Mouse (Mus musculus) stomach, embryonic 14.5 days (tissue): ENCODE results near the gene Mta2. TPM values are rescaled to one million over a fixed set of nuclear protein-coding genes. Genes with fewer than 3 reads are reported as not detected.

Source experiments
- ATAC-seq: fragments of 200-750 bp; cut with Nextera tagmentation; 2 replicates; pipeline ENCODE4 v1.8.0; 2017; ENCODE audit warnings: low read depth, moderate TSS enrichment; ENCODE audit not compliant: insufficient number of reproducible peaks, insufficient read depth, low FRiP score
- H3K27ac ChIP-seq: fragments of 300-500 bp; sonication (generic); 2 replicates; pipeline ENCODE4 v1.5.1; 2014; ENCODE audit warnings: mild to moderate bottlenecking, low read length, moderate library complexity, mixed read lengths
- H3K27me3 ChIP-seq: fragments of 300-500 bp; sonication (generic); 2 replicates; pipeline ENCODE4 v1.6.1; 2014; ENCODE audit warnings: low read length, control low read depth, mixed read lengths; ENCODE audit not compliant: control insufficient read depth, insufficient read depth
- H3K36me3 ChIP-seq: fragments of 300-500 bp; sonication (generic); 2 replicates; pipeline ENCODE4 v1.6.1; 2014; ENCODE audit warnings: mild to moderate bottlenecking, control low read depth, low read length, moderate library complexity, mixed read lengths; ENCODE audit not compliant: control insufficient read depth, insufficient read depth
- H3K4me1 ChIP-seq: fragments of 300-500 bp; sonication (generic); 2 replicates; pipeline ENCODE4 v1.6.1; 2014; ENCODE audit warnings: low read length, control low read depth, mixed read lengths; ENCODE audit not compliant: control insufficient read depth, insufficient read depth
- H3K4me2 ChIP-seq: fragments of 300-500 bp; sonication (generic); replicated peaks from 2 replicates; pipeline ENCODE4 v1.6.1; 2014; ENCODE audit warnings: low read depth, low read length, control low read depth
- H3K4me3 ChIP-seq: fragments of 300-500 bp; sonication (generic); 2 replicates; pipeline ENCODE4 v1.5.1; 2014; ENCODE audit warnings: low read depth, low read length, control low read depth
- H3K9ac ChIP-seq: fragments of 300-500 bp; sonication (generic); replicated peaks from 2 replicates; pipeline ENCODE4 v1.6.1; 2014; ENCODE audit warnings: low read depth, mild to moderate bottlenecking, control low read depth, low read length, moderate library complexity, mixed read lengths
- H3K9me3 ChIP-seq: fragments of 300-500 bp; sonication (generic); 2 replicates; pipeline ENCODE4 v1.6.1; 2016; ENCODE audit warnings: low read depth, low read length, control low read depth; ENCODE audit not compliant: control insufficient read depth
- WGBS: fragments of 180-500 bp; shearing (Covaris S2); extraction: QIAGEN DNeasy Blood & Tissue Kit; methylation state at CpG from one replicate; pipeline ENCODE4 v1.1.7; 2014; 5-methylcytosine and 5-hydroxymethylcytosine counted together
- polyA plus RNA-seq: library from polyadenylated mRNA; unstranded; fragments of >200 nt; fragmentation: Nextera tagmentation; extraction: Ambion mirVana; gene quantifications from 2 replicates; pipeline ENCODE4 v1.2.1, GENCODE M21; 2014

Mta2 gene
- polyA plus RNA-seq, 1 experiment from 2014 or later: 41.5 TPM

- Histone ChIP-seq H3K27me3 (no peaks in the 10 kb centered on the region), H3K9ac (peak overlapping the region; percentile 81), H3K9me3 (no peaks in the 10 kb centered on the region), H3K4me3 (peak overlapping the region; percentile 85), H3K27ac (peak overlapping the region; percentile 97), H3K36me3 (no peaks in the 10 kb centered on the region), H3K4me1 (peaks cover 63% of the 10 kb centered on the region), H3K4me2 (peak overlapping the region; percentile 68)
- ATAC-seq: no peak
- WGBS: 22% methylated on average over 15 of the region's 15 CpGs
These were observed 46.8 kb downstream of the Mta2 start for GRCm38 (mm10) chr19:8988346-8989065.

GRCm38 (mm10) chr19:8989066-8989566 is 47.4 kb downstream of the Mta2 start, which contains the start of gene Ahnak:
Ahnak (plus strand) TSS chr19:8989284.
- Histone ChIP-seq H3K27me3 (no peaks in the 10 kb centered on the region), H3K4me2 (peak within 1 kb of the TSS; percentile 68), H3K4me3 (peak within 1 kb of the TSS; percentile 85), H3K9me3 (no peaks in the 10 kb centered on the region), H3K27ac (peak within 1 kb of the TSS; percentile 97), H3K36me3 (no peaks in the 10 kb centered on the region), H3K4me1 (peaks cover 58% of the 10 kb centered on the region), H3K9ac (peak within 1 kb of the TSS; percentile 81)
- WGBS: under 1% methylated on average over 39 of the region's 42 CpGs
- ATAC-seq: peak; percentile 57

DNA sequence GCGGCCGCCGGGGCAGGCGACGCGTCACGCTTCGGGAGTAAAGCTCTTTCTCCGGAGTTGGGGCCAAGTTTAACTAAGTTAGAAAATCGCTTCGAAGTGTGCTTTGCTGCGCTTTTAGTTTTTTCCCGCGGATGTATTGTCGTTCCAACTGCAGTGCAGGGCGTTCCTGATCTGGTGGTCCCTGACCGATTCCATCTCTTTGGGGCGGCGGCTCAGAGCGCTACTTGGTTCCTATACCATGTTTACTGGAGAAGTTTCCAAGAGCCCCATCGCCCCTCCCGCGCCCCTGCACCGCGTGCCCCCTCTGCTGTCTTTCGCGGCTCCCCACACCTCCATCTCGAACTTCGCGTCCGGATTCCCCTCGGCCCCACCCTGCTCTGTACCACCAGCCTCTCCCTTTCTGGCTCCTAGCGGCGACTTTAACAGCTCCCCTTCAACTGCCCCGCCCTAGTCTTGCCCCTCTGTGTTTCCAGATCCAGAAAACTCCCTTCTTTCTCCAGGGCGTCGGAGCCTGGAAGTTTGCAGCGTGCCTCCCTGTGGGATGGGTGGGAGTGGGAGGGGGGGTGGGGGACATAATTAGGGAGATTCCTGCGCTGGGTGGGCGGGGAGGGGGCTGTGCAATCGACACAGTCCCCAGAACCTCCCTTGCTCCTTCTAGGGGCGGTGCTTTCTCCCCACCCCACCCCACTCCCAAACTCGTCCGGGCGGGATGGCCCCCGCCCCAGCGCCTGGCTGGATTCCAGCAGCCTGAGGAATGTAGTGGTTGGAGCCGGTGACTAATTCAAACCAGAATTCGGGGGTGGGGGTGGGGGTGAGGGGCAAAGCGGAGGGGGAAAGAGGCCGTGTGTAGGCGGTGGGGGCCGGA is 48.1 kb downstream of the Mta2 start:
- WGBS: under 1% methylated on average over 50 of the region's 53 CpGs
- peak overlapping the region; percentile 85 for H3K4me3 ChIP-seq
- no peaks in the 10 kb centered on the region for H3K36me3 ChIP-seq
- H3K4me1 ChIP-seq: peaks cover 58% of the 10 kb centered on the region
- H3K27me3 ChIP-seq: no peaks in the 10 kb centered on the region
- H3K9me3 ChIP-seq: no peaks in the 10 kb centered on the region
- H3K27ac ChIP-seq: peak overlapping the region; percentile 97
- peak; percentile 74 for ATAC-seq
- H3K4me2 ChIP-seq: peak overlapping the region; percentile 68
- peak overlapping the region; percentile 81 for H3K9ac ChIP-seq

GRCm38 (mm10) chr19:8990432-8991102 is 48.9 kb downstream of the Mta2 start:
- no peaks in the 10 kb centered on the region for H3K9me3 ChIP-seq

DNA sequence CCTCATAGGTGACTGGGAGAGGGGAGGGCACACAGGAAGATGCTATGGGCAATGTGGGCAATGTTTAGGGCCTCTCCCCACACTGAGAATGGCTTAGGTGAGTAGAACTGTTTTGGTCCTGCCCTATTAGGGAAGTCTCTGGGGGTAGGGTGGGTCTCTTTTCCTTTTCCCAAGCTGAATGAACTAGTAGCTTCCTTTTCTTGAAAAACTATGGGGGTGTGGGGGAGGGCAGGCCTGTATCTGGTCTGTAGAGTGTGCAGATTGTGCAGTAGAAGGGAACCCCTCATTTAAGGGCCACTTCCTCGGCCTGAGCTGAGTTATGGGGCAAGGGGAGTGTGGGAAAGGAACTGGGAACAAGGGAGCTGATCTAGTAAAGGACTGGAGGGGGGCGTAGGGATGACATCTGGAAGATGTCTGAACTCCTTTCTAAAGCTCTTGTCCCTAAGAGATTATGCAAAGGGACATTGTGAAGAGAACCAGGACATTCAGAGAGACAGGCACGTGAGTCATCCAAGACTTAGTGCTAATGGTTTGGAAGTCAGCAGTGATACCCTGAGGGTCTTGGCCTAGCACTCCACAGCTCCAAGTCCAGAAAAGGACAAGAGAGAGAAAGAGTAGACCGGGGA is 49.7 kb downstream of the Mta2 start:
- Histone ChIP-seq H3K4me3 (peak overlapping the region; percentile 85), H3K27ac (peak overlapping the region; percentile 97), H3K4me2 (peak overlapping the region; percentile 68), H3K9ac (no peak overlapping the region), H3K36me3 (no peaks in the 10 kb centered on the region), H3K9me3 (no peaks in the 10 kb centered on the region), H3K4me1 (peaks cover 56% of the 10 kb centered on the region), H3K27me3 (no peaks in the 10 kb centered on the region)
- 52% methylated on average over 4 of the region's 4 CpGs for WGBS
- ATAC-seq: no peak

More at GRCm38 (mm10) chr19:8990432-8991102, 48.9 kb downstream of the Mta2 start:
- H3K4me3 ChIP-seq: peak overlapping the region; percentile 85
- no peaks in the 10 kb centered on the region for H3K27me3 ChIP-seq
- 10% methylated on average over 15 of the region's 15 CpGs for WGBS
- H3K27ac ChIP-seq: peak overlapping the region; percentile 97
- H3K9ac ChIP-seq: peak overlapping the region; percentile 81
- H3K36me3 ChIP-seq: no peaks in the 10 kb centered on the region
- peak overlapping the region; percentile 68 for H3K4me2 ChIP-seq
- peaks cover 59% of the 10 kb centered on the region for H3K4me1 ChIP-seq
- peak; percentile 62 for ATAC-seq

DNA sequence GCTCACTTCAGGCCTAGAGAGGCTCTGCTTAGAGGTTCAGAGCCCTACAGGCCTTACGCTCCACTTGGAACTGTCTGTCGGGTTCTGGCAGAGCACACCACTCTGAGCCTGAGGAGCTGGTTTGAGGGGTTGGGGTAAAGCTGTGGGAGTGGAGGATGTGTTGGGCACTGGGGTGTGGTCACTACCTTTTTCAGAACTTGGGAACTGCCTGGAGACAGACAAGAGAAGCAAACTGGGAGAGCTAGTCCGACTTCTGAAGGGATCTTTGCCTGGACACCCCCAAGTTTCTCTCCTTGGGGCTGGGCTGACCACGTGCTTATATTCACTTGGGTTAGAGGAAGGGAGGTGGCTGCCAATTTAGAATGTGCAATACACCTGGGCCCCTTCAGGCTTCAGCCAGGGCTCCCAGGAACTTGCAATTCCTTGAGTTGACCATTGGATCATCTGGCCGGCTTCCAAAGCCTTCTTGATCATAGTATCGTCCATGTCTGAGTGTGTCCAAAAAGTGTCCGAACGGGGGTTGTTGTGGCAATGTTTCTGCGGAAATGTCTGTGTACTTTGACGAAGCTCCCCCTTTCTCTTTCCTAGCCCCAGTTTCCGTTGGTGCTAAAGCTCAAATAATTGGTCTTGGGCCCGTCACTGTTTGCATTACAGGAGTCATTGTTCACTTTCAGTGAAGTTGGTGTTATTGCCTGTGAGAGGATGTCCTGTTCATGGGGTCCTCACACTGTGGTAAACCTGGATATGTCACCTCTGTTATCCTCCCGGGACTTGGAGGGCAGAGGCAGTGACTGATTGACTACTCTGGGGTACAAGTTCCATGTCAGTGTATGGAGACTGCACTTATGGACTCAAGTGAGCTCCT is 50.4 kb downstream of the Mta2 start:
- Histone ChIP-seq H3K4me1 (peaks cover 58% of the 10 kb centered on the region), H3K4me3 (peak overlapping the region; percentile 85), H3K9me3 (no peaks in the 10 kb centered on the region), H3K4me2 (peak overlapping the region; percentile 68), H3K27ac (peak overlapping the region; percentile 97), H3K36me3 (no peaks in the 10 kb centered on the region), H3K27me3 (no peaks in the 10 kb centered on the region), H3K9ac (no peak overlapping the region)
- no peak for ATAC-seq
- WGBS: 65% methylated on average over 13 of the region's 13 CpGs

GRCm38 (mm10) chr19:8992769-8993624 is 51.3 kb downstream of the Mta2 start:
- Histone ChIP-seq H3K4me3 (no peak overlapping the region), H3K27me3 (no peaks in the 10 kb centered on the region), H3K36me3 (no peaks in the 10 kb centered on the region), H3K9me3 (no peaks in the 10 kb centered on the region), H3K4me2 (peak overlapping the region; percentile 68), H3K4me1 (peaks cover 60% of the 10 kb centered on the region), H3K27ac (peak overlapping the region; percentile 97), H3K9ac (no peak overlapping the region)
- WGBS: 37% methylated on average over 12 of the region's 12 CpGs
- 0 out of 2 replicates have a peak, but pooled peaks have one; percentile 7 for ATAC-seq
